Mouse (Mus musculus) megakaryocyte, adult 5-6 weeks (primary cell): Measurements from ENCODE around the gene Mgat5b. TPM values are rescaled to one million over a fixed set of nuclear protein-coding genes. Genes with fewer than 3 reads are reported as not detected.

Source experiments
- ATAC-seq: 2 replicates; pipeline ENCODE4 v1.8.0; 2016; ENCODE audit warnings: mild to moderate bottlenecking, inconsistent platforms; ENCODE audit not compliant: poor library complexity, severe bottlenecking
- total RNA-seq, 2 experiments: library from RNA; stranded (forward) in 1 of 2; stranded (reverse) in 1 of 2; fragments of 153-499, 151-499 nt in 1 of 2; fragments of 221-1000, 200-1000 nt in 1 of 2; gene quantifications; 2 replicates each; pipeline versions ENCODE4 v1.2.3 to v1.2.4; 2015 to 2017

Gene Mgat5b
- total RNA-seq, 2 experiments from 2014 or later: 0.22 TPM; not detected in 1

GRCm38 (mm10) chr11:116917361-116917760 lies 1.3 kb upstream of the Mgat5b start:
- ATAC-seq: no peak

- no peak for ATAC-seq
These were observed 740 bp downstream of the Mgat5b start for GRCm38 (mm10) chr11:116919186-116920020.

GRCm38 (mm10) chr11:116920746-116921145 lies 2.1 kb downstream of the Mgat5b start:
- no peak for ATAC-seq

GRCm38 (mm10) chr11:116922058-116922457 lies 3.4 kb downstream of the Mgat5b start:
- ATAC-seq: no peak

- ATAC-seq: no peak
These were observed 9.4 kb downstream of the Mgat5b start for GRCm38 (mm10) chr11:116928031-116928430.

GRCm38 (mm10) chr11:116934862-116935261 lies 16.2 kb downstream of the Mgat5b start:
- ATAC-seq: no peak

GRCm38 (mm10) chr11:116935354-116935753 lies 16.7 kb downstream of the Mgat5b start:
- ATAC-seq: no peak

GRCm38 (mm10) chr11:116935917-116936316 lies 17.3 kb downstream of the Mgat5b start:
- ATAC-seq: no peak

GRCm38 (mm10) chr11:116937141-116937540 lies 18.5 kb downstream of the Mgat5b start:
- ATAC-seq: no peak

- ATAC-seq: no peak
These were observed 21.6 kb downstream of the Mgat5b start for GRCm38 (mm10) chr11:116940088-116940855.

- no peak for ATAC-seq
These were observed 25.7 kb downstream of the Mgat5b start for GRCm38 (mm10) chr11:116944346-116944745.

- ATAC-seq: peak; percentile 64
These were observed 31.2 kb downstream of the Mgat5b start for GRCm38 (mm10) chr11:116949832-116950231.

GRCm38 (mm10) chr11:116951429-116951828 lies 32.8 kb downstream of the Mgat5b start:
- no peak for ATAC-seq

GRCm38 (mm10) chr11:116954231-116955118 lies 35.8 kb downstream of the Mgat5b start:
- ATAC-seq: no peak

- no peak for ATAC-seq
These were observed 39.9 kb downstream of the Mgat5b start for GRCm38 (mm10) chr11:116958601-116959000.

- no peak for ATAC-seq
These were observed 46.4 kb downstream of the Mgat5b start for GRCm38 (mm10) chr11:116965061-116965460.

- no peak for ATAC-seq
These were observed 47.3 kb downstream of the Mgat5b start for GRCm38 (mm10) chr11:116965961-116966360.

- ATAC-seq: no peak
These were observed 49.9 kb downstream of the Mgat5b start for GRCm38 (mm10) chr11:116968586-116968985.

GRCm38 (mm10) chr11:116969498-116969897 lies 50.8 kb downstream of the Mgat5b start:
- ATAC-seq: no peak

- no peak for ATAC-seq
These were observed 52.2 kb downstream of the Mgat5b start for GRCm38 (mm10) chr11:116970847-116971246.

- ATAC-seq: no peak
These were observed 54.2 kb downstream of the Mgat5b start for GRCm38 (mm10) chr11:116972828-116973227.
